Mouse (Mus musculus): Measurements from ENCODE around the gene Abcb5.
"Not testable (repeated sequence)": the region's sequence is repeated elsewhere in the genome, so short reads cannot be mapped to it uniquely, and the experiment has no call there.

Gene Abcb5

GRCm38 (mm10) chr12:118966321-118966720, at the start of gene Abcb5:
TSS of gene Abcb5 (minus strand) at chr12:118966421.
- DNase-seq (ENCODE audit: low read depth, low spot score) = no peak

DNA sequence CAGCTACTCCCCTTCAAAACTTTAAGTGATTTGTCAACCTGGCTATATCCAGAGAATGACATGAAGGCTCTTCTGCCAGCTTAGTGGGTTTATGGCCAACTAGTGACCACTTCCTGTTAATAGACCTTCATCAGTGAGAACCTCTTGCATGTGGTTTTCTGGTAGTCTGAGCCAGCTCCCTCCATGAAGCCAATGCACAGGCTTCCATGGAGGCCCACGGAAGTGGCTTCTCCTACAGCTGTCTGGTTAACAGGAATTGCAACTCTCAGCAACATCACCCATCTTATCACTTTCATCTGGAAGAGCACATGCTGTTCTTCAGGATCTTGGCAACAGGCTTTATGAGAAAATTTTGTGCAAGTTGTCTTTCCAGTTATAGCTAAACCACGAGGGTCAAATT, 33.0 kb upstream of the Abcb5 start:
- no peak for DNase-seq (ENCODE audit: low read depth, low spot score)

DNA sequence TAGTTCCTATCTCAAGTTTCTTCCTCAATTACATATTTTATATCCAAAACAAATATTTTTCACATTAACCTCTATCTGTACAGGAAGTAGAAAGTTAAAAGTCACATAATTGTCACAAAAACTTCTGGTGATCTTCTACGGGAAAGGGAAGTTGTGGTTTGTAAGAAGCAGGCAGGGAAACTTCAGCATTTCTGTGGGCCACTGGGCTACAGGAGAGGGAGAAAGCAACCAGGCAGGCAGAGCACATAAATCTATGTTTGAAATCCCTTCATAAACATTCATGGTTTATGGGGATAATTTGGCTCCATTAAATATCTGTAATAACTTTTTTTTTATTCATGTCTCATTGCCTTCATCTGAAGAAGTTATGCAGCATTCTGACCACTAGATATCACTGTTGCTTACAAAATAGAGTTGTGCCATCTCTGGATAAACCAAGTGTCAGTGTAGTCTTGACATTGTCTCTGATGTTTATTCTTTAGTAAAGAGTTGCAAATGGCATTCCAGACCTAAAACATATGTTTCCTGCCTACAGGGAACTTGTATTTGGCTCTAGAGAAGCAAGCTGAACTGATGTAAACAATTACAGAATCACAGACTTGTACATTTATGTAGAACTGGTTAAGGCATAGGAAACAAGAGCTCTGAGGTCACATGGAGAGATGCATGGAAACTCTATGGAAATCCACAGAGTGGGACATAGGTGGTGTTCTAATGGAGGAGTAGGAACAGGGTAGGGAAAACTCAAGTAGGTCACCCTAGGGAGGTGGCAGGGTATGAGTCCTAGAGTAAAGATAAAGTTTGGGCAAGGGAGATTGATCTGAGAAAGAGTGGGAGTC, 28.3 kb upstream of the Abcb5 start:
- no peak for DNase-seq (ENCODE audit: low read depth, low spot score)

DNA sequence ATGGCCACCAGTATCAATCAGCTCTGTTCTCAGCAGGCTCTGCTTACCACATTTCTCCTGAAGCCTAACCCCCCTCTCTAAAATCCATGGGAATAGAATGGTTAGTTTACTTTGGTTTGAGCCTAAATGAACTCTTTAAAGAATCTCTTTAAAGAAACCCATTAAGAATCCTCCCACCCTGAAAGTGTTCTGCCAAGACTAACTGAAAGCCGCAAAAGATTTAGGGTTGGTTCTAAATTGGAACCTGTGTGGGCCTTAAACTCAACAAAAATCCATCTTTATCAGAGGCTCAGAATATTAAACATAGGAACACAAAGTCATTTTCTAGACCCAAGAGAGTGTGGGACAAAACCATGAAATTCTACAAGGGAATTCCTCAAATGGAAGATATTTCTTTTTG, 18.6 kb upstream of the Abcb5 start:
- no peak for DNase-seq (ENCODE audit: low read depth, low spot score)

DNA sequence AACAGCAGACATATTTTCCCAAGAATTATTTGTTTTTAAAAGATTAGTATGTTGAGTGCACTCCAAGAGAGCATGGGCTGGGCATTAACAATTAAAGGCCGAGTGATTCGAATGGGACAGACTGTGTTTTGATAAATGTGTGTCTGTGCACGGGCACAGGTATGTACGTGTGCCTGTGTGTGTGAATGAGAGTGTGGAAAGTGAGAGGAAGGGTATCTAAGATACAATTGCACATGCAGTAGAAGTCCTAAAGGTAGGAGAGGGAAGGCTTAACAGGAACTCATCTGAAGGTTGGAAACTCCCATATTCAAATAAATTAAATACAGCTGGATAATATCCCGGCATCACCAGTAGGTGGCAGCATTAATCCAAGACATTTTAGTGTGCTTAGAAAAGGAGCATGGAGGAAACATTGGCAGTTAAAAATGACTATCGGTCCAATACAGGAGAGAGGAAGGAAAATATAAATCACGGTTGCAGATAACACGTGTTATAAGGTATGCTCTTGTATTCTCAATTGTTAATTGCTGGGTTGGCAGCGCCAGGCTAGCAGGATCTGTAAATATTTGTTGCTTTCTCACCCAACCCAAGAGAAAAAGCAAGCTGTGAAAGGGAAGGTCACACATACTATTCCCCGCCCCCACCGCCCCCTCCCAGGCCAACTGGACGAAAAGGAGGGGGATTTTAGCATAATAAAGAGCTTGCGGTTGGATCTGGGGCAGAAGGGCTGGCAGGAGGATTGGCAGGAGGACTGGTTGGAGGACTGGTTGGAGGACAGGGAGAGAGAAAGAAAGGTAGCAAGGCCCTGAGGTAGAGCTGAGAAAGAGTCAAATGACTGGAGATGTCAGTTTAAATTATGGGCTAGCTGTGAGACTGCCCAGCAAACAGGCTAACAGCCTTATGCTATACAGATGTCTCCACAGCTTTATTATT, 35.6 kb downstream of the Abcb5 start:
- DNase-seq (ENCODE audit: low read depth, low spot score) = peak; percentile 1

DNA sequence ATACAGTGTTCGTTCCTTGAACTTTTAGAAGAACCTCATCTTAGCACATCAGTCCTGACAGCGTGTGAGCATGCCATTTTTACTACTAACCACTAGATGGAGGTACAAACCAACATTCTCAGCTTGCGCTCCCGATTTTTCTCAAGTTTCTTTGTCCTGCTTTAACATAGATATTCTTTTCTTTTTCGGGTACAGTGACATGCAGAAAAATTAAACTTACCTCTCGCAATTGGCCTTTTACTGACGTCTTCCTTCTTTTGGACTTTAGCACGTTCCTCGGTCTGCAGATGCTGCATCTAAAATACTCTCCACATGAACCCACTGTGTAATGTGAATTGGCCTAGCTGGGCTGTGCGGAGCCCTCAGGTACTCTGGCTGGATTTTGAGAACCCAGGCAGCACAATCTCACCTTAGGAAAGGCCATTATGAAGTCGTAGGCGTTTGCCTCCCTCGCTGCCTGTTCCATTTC, 39.4 kb downstream of the Abcb5 start:
- DNase-seq (ENCODE audit: low read depth, low spot score) = no peak

DNA sequence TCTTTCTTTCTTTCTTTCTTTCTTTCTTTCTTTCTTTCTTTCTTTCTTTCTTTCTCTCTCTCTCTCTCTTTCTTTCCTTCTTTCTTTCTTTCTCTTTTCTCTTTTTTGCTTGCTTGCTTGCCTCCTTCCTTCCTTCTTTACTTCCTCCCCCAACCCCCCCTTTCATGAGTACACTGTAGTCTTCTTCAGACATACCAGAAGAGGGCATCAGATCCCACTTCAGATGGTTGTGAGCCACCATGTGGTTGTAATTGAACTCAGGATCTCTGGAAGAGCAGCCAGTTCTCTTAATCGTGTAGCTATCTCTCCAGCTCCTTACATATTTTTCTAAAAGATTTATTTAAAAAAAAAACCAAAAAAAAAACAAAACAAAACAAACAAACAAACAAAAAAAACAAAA, 42.3 kb downstream of the Abcb5 start:
- not testable (repeated sequence) for DNase-seq (ENCODE audit: low read depth, low spot score)

DNA sequence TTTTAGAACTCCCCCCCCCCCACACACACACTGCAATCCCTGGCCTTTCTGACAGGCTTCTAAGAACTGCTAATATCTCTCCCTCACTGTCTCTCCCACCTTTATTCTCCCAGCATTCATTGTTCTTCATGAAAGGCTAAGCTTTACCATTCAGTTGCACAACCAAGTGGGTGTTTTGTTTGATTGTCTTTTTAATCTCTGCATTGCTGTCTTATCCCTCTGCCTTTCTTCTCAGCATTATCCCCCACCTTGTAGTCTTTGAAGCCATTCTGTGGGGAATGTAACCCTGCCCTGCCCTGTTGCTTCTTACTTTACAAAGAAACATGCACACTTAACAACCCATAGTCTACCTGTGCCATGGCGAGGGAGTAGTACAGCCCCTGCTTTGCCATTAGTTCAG, 48.5 kb downstream of the Abcb5 start:
- DNase-seq (ENCODE audit: low read depth, low spot score) = no peak

DNA sequence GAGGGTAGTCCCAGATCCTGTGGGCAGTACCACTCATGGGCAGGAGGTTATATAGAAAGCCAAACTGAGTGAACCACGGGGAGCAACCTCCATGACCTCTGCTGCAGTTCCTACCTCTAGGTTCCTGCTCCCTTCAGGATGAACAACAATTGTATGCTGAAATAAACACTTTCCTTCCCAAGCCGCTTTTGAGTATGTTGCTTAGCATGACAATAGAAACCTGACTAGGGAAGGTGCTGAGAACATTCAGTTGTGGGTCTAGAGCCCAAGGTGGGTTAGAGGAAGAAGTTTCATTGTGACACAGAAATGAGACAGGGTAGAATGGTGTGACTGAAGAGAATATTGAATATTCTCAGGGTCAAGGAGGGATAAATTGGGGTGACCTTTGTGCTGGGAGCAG, 55.9 kb downstream of the Abcb5 start:
- DNase-seq (ENCODE audit: low read depth, low spot score) = no peak

GRCm38 (mm10) chr12:118902249-118902648, 64.0 kb downstream of the Abcb5 start:
- no peak for DNase-seq (ENCODE audit: low read depth, low spot score)

DNA sequence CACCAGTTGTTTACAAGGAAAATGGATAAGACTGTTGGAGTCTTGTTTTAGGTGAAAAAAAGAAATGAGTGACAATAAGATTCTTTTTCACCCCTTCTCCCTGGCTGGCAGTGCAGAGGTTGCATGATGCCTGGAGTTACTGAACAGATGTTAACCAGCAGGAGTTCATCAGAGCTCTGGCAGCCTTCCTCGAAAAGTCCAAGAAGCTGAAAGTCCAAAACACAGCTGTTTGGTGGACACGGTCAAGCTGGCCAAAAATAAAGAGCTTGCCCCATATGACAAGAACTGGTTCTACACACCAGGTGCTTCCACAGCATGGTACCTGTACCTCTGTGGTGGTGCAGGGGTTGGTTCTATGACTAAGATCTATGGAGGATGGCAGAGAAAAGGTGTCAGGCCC, 78.3 kb downstream of the Abcb5 start:
- no peak for DNase-seq (ENCODE audit: low read depth, low spot score)

DNA sequence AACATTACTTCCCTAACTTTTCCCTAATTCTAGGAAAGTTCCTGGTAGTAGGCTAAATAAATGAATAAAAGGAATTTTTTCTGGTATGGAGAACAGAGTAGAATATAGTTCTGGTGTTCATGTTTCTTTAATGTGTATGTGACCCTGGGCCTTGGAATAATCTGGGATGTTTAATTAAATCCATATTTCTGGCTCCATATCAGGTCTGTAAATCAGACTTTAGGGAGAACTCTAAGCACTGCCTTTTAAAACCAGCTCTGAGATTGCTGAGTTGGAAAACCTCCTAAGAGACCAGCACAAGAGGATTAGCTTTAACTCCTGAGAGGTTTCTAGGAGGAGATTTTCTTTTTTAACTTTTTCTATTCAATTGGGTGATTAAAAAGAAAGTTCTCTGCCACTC, 83.4 kb downstream of the Abcb5 start:
- DNase-seq (ENCODE audit: low read depth, low spot score) = no peak

DNA sequence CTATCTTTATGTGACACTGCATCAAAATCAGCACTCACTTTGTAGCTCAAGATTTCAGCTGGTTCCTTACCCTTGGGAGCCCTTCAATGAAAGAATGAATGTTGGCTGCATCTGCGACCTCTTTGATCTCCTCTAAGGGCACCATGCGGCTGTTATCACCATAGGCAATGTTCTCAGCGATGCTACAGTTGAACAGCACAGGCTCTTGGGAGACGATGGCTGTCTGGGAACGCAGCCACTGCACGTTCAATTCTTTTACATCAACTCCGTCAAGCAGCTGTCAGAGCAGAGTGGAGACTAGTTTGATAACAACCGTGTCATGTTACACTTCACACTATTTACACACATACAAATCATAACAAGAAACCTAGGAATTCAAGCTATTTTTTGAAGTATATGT, 93.5 kb downstream of the Abcb5 start:
- no peak for DNase-seq (ENCODE audit: low read depth, low spot score)

- DNase-seq (ENCODE audit: low read depth, low spot score) = no peak
Measured at GRCm38 (mm10) chr12:118856151-118856550, 110.1 kb downstream of the Abcb5 start.

DNA sequence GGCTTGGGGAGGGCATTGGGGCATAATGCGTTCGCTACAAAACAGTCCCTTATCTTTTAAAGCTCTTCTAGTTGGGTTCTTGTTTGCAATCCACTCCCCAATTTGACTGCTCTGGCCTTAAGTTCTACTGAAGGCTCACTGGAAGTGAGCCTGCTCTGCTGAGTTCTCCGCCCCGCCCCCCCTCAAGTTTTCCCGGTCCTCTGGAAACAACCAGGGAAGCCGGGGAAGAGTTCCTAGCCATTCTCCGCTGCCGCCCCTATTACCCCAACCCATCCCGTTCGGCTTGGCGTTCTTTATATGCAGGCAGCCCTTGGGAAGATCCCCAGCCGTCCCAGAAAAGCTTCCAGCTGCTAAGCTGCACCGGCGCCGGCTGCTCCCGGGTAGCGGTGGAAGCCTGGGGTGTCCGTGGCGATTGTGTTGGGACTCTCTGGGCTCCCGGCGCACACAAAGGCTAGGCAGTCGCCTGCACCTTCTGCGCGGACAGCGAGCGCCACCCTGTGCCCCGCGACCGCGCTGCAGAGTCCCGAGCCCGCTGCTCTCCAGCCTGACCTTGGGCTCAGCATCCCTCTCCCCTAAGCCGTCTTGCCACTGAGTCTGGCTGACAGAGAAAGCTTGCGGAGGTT, 111.3 kb downstream of the Abcb5 start:
- no peak for DNase-seq (ENCODE audit: low read depth, low spot score)

- no peak for DNase-seq (ENCODE audit: low read depth, low spot score)
Measured at GRCm38 (mm10) chr12:118854401-118854800, 111.8 kb downstream of the Abcb5 start.

DNA sequence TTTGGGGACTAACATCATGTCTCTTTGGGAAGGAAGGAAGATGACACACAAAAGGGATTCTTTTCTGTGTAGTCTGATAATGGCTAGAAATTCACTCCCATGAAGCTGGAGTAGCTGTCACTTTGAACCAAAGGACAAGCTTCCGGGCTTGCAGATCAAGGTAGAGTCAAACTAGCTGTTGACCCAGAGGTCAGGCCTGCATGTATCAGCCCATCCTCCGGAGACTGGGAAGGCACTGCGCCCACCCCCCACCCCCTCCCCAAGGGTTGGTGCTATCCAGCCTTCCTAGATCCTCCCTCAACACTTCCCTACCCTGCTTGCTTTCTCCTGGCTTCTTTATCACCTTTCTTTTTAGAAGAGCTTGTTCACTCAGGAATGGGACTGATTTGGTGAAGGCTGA, 112.9 kb downstream of the Abcb5 start:
- no peak for DNase-seq (ENCODE audit: low read depth, low spot score)

DNA sequence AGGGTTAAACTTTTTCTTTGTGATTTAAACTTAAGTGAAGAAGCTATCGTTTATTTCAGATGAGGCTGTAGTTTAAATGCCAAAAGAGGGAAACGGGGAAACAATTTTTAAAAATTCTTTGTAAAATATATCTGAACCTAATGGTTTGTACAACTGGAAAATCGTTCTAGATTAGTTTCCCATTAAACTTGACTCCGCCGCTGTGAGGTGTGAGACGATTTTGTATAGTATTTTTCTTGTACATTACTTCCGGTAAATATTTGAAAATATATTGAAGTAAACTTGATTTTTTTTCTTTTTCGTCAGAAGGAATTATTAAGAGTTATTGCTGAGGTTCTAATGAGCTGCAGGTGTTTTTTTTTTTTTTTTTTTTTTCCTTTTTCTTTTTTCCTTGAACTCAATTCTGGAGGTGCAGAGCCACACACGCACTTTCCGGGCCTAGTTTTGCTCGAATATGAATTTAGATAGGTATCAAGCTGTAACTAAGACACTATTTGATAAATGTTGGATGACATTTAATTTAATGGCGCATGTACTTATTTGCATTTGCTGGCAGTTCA, 115.3 kb downstream of the Abcb5 start:
- DNase-seq (ENCODE audit: low read depth, low spot score) = no peak

DNA sequence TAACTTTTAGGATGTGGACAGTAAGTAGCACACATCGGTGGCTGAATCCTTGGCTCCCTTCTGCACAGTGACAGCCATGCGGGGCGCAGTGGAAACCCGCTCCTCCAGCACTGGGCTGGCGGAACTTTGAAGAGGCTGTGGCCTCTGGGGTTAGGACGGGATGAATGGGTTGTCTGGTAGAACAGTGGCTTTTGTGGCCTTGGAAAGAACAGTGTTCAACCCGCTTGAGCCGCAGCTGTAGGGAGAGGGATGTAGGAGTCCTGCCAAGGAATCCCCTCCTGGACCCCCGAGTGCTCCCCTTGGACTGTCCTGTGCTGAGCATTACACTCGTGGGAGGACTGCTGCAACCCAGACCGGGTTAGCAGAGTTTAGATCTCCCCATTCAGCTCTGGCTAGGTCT, 116.2 kb downstream of the Abcb5 start:
- no peak for DNase-seq (ENCODE audit: low read depth, low spot score)

- no peak for DNase-seq (ENCODE audit: low read depth, low spot score)
Measured at GRCm38 (mm10) chr12:118849203-118849861, 116.9 kb downstream of the Abcb5 start.

- no peak for DNase-seq (ENCODE audit: low read depth, low spot score)
Measured at GRCm38 (mm10) chr12:118848496-118849202, 117.6 kb downstream of the Abcb5 start.

Measured in c-Kit-negative CD71-positive TER-119-positive erythroid progenitor cells, embryonic 14.5 days (primary cell).